Mouse (Mus musculus) mouse trophoblast stem cell (cell line): ENCODE measurements around the gene Itgb5.

Experiments used
- in situ Hi-C, 2 experiments: fragments of 300-500 bp; cut with MseI, MboI; formaldehyde crosslinking; loops; 2 replicates in 1 of 2; 3 replicates in 1 of 2; pipeline ENCODE4 v1.15.1; 2025

Gene Itgb5

DNA sequence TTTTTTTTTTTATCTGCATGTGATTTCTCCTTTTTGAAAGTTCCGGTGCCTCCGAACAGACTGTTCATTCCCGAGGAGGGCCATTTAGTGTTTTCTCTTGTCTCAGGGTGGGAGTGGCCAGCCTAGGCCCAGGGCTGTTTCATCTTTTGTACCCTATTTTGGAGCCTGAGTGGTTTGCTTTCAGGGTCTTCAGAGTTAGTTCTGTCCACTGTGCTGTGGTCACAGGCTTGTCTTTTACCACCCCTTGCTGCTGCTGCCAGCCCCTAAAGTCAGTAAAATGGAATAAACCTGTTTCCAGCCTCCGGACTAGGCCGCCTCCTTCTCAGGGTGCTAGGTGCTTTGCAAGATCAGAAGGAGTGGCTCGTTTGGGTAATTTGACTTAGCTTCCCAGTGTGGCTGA is 2.6 kb downstream of the Itgb5 start:
- in situ Hi-C loops, result no loop called here

DNA sequence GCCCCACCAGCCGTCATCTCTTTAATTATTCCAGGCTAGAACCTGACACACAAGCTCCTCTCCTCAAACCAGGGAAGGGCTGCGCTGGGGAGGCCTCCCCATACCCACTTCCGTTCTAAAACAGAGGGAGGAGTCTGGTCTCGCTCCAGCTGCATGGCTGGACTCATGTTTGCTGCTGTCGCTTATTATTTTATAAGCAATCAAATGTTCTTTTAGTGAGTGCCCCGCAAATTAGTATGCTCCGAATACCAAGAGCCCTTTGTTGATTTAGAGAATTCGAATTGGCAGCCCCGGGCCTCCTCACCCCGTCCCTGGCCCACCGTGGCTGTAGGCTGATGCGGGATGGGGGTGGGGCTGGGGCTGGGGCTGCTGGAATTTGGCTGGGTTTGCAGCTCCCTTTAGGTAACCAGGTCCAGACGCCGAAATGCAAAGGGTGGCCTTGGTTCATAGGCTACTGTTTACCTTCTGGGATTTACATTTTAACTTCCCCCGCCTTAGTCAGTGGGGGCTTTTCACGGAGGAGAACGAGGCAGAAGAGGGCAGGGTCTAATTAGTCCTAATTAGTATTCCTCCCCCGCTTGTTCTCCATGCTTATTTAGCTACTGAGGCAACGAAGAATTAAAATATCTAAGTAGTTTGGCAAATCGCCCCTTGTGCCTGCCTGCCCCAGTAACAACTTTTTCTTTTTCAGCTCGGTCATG is 3.4 kb downstream of the Itgb5 start:
- in situ Hi-C loops, result no loop called here

DNA sequence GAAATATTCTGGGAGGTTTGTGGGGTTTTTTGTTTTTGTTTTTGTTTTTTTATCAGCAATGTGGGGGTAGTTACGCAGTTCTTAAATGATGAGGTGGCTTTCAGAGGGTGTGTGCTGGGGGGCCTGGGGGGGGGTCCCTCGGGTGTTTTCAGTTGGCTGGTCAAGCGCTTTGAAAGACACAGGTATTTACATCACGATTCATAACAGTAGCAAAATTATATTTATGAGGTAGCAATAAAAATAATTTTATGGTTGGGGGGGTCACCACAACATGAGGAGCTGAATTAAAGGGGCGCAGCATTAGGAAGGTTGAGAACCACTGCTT is 3.9 kb downstream of the Itgb5 start:
- in situ Hi-C loops, result no loop called here

DNA sequence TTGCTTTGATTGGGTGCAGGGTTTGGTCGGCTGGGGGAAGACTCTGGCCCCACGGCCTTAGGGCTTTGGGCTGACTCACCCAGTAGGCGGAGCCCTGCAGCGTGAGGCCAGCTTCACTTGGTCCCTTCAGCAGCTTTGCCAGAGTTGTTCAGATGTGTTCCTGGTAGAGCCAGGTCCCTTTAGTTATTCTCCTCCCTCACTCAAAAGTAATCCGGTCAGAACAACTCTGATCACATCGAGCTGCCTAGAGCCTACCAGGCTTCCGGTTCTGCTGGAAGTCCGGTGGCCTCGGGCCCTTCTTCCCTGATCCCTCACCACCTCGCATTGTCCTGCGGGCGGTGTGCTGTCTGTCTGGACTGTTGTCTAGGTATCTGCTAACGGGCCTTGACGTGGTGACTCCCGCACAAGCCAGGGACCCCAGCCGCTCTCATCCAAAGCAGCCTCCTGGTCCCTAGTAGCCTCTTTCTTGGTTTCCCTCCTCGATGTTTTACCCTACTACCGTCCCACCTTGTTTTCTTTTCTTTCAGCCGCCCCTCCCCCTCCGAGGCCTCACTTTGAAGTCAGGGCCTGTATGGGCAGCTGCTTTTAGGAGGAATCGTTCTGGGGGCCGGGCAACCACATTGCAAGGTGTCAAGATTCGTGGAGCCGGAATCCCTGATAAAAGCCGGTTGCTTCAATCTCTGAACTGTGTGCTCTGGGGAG is 4.5 kb downstream of the Itgb5 start:
- in situ Hi-C loops, result no loop called here

DNA sequence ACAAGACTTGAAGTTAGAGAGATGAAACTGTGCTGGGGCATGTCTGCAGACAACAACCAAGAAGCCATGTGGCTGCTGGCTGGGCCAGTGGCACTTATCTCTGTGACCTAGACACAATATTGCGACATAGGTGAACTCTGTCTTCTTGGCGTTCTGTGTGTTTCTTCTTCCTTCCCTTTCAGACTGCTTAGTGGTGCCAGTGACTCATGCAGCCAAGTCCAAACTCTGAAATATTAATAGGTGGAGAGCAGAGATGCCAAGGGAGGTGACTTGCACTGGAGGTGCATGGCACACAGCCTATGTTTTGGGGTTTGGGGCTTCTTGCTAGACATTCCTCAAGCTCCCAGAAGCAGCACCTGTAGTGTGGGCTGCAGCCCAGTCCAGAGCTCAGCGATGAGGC is 7.2 kb downstream of the Itgb5 start:
- in situ Hi-C loops, result no loop called here

DNA sequence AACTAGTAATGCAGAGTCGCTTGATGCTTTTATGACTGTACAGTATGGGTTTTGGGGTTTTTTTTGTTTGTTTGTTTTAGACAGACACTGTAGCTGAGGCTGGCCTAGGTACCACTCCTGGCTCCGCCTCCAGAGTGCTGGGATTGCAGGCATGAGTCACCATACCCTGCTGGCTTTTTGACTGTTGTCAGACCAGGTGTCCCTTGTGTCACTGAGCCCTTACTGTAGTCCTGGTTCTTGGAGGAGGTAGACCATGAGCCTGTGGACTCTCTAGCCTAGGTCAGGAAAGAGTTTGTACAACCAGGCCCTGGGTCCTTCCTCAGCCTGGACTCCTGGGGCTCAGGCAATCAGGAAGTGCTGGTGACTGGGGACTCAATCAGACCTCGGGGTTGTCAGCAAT is 7.7 kb downstream of the Itgb5 start:
- in situ Hi-C loops, result no loop called here

DNA sequence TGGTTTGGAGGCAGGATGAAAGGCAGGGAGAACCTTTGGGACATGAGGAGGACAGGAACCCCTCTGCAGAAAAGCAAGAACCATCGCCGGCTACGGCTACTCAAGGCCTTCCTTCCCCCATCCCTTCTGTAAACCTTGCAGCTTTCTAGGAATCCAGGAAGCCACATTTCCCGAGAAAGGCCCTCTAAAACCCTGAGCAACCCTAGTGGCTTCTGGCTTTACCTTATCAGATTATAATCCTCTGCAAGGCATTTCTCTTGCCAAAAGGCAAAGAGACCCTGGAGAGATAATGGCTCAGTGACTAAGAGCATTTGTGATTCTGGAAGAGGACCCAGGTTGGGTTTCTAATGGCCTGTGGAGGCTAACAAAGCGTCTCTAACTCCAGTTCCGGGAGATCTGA is 11.2 kb downstream of the Itgb5 start:
- in situ Hi-C loops, result no loop called here

DNA sequence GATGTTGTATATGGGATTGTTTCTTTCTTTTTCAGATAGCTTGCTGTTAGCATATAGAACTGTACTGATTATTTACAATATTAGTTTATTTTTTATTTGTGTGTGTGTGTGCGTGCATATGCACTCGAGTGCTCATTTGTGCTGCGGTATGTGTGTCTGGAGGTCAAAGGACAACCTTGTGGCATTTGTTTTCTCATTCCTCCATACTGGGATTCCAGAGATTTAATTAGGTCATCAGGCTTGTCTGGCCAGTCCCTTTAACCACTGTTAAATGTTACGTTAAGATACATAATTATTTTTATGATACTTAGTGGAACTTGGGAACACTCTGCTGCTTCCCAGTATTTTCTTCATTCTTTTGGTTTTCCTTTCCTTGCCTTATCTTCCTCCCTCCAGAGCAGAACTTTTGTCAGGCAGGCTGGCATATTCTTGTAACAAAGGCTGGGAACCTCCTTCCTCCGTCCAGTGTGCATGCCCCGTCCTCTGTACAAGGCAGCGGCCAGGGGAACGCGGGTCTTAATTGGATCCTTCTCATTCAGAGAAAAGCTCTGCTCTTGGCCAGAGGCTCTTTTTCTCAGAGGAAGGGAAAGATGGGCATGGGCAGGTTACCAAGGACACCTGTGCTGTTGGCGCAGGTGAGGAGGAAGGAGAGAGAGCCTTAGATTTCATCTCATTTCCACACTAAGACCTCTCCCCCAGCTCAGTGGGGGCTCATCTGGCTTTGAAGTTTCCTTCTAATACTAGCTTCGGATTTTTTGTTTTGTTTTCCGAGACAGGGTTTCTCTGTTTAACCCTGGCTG is 12.8 kb downstream of the Itgb5 start:
- in situ Hi-C loops, result no loop called here

DNA sequence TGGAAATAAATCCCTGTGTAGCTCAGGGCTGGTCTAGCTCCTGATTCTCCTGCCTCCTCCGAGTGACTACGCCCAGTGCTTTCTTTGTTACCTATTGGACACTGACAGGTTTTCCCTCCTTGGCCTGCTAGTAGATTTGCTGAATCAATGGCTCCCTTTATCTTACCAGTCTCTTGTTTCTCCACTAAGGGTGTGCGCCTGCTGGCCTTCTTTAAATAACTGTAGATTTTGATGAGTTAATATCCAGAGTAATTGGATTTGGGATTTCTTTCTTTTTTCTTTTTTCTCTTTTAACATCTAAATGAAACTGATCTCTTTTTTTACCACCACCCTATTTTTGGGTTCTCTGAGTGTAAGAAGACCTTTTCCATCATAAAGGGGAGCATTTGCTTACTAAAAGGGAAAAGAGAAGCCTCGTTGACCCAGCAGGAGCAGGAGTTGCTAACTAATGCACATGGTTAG is 14.7 kb downstream of the Itgb5 start:
- in situ Hi-C loops, result no loop called here

DNA sequence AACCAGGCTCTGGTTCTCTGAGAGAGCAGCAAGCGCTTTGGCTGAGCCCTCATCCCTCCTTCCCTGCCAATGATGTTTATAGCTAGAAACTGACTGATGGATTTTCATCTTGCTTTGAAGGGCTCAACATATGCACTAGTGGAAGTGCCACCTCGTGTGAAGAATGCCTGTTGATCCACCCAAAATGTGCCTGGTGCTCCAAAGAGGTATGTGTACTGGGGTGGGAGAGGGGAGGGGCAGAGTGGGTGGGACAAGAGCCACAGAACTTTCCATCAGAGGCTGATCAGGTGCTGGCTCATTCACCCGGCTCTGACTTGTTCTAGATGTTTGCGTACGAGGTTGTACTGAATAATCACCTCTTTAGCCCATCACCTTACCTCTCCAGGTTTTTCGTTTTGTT is 15.4 kb downstream of the Itgb5 start:
- in situ Hi-C loops, result no loop called here

DNA sequence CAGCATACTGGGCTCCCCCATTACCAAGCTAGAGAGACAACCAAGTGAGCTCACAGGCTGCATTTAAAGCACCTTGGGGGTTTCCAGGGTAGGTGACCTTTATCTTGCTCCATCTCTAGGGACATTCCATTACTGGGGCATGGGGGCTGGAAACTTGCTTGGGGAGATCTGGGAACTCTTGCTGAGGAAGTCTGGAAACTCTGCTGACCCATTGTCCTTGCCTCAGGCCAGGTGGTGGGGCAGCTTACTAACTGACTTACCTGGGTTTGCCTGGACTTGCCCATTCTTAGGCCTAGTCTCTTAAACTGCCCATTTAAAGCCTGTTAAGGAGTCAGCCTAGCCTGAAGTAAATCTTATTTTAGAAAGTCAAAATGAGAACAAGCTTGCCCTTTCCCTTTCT is 23.8 kb downstream of the Itgb5 start:
- in situ Hi-C loops, result no loop called here

DNA sequence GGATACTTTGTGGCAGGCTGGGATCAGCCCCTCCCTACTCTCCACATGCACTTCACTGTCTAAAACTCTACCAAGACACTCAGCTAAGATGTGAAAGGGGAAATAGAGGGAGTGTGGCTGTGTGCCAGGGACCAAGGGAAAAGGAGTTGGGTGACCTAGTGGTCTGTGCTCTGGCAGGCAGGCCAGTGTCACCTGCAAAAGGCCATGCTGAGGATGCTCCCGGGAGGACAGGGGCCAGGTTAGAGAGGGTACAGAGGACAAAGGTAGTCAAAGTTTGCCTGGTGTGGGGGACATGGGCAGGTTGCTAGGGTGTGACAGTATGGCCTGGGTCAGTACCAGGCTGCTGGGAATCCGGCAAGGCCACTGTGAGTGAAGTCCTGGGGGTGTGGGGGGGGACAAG is 29.3 kb downstream of the Itgb5 start:
- in situ Hi-C loops, result no loop called here

DNA sequence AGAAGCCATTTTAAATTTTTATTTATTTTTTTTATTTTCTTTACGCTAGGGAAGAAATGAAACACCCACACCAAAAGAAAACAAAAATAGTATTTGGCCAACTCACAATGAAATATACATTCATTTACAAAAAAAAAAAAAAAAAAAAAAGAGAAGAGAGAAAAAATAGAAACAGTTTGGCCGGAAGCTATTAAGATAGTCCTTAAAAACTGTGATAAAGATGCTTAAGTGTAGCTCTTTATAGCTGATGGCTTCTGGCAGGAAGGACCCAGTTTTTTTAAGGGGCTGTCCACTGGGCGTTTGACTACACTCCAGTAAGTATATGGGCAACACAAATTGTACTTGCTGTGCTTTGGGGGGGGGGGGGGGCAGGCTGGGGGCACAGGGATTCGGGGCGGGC is 29.9 kb downstream of the Itgb5 start:
- in situ Hi-C loops, result no loop called here

DNA sequence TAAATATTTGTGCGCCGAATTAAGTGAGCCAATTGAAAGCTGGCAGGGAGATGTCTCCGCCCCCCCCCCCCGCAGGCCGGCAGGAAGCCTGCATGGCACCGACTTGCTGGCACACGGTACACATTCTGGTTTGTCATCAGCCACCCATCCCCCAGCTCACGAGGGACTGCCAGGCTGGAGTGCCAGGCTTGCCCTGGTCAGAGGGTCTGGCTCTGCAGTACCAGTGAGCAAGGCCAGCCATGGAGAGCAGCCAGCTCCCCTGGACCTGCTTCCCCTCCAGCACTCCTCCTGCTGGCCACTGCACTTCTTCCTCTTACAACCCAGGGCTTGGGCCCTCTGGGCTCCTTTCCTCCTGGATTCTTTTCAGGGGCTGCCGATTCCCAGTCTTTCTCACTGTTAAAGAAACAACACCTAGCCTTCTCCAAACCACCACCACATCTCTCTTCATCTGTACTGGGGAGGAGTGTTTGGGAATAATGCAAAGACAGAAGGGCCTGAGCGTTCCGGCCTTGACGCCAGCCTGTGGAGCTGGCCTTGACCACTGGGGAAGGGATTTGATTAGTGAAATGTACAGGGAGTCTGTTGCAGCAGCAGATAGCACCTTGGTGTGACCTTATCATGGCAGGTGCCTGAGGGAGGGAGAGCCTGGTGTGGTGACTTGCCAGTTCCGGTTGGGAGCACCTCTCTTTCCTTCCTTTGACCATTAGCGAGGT is 30.7 kb downstream of the Itgb5 start:
- in situ Hi-C loops, result no loop called here

DNA sequence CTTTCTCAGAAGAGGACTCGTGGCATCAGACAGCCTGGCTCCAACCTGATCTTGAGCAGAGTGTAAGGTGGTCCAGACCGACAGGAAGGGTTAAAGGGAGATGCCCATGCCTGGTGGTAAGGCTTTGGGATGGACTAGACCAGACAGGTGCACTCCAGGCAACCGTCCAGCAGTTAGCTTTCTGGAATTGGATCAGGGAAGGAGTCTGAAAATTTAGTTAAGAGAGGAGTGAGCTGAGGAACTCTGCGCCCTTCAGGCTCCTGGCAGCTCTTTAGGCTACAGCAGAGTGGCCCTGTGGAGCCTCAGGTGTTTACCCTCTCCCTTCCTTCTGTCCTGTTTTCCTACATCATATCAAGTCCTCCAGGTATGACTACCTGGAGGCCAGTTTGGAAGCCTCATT is 32.9 kb downstream of the Itgb5 start:
- in situ Hi-C loops, result no loop called here

DNA sequence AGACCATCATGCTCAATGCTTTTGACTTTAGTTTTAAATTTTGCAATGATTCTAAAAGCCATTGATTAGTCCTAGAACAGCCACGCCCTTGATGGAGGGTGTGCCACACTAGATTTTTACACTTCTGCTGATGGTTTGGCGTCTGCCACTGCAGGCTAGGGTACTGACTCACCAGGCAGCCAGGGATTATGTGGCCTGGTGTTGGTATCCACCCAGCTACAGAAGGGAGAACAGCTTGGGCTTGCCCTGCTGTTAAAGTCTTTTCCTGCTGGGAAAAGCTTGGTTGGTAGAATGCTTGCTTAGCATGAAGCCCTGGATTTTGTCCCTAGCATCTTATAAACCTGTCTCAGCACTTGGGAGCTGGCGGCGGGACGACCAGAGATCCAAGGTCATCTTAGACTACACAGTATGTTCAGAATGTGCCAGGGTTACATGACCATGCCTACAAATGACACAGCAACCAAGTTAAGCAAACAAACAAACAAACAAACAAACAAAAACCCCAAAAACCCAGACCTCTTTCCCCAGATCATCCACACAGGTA is 33.8 kb downstream of the Itgb5 start:
- in situ Hi-C loops, result no loop called here

DNA sequence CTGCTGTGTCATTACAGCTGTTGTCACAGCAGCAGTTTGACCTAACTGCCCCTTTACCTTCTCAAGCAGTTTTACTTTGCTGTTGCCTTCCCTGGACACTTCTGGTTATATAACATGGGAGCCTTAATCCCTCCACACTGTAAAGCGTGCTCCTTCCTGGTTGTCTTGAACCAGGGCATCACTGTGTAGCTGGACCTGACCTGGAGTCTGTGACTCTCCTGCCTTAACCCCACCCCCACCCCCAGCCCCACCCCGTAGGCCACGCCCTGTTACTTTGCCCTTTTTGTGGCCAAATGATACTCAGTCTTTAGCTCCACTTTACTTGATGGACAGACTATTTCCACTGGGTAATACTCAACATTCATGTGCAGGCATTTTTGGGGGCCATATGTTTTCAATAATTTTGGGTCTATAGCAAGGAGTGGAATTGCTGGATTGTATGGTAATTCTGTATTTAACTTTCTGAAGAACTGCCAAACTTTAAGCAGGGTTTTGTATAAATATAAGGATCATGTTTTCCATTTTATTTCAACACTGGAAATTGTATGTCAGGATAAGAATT is 40.8 kb downstream of the Itgb5 start:
- in situ Hi-C loops, result no loop called here

DNA sequence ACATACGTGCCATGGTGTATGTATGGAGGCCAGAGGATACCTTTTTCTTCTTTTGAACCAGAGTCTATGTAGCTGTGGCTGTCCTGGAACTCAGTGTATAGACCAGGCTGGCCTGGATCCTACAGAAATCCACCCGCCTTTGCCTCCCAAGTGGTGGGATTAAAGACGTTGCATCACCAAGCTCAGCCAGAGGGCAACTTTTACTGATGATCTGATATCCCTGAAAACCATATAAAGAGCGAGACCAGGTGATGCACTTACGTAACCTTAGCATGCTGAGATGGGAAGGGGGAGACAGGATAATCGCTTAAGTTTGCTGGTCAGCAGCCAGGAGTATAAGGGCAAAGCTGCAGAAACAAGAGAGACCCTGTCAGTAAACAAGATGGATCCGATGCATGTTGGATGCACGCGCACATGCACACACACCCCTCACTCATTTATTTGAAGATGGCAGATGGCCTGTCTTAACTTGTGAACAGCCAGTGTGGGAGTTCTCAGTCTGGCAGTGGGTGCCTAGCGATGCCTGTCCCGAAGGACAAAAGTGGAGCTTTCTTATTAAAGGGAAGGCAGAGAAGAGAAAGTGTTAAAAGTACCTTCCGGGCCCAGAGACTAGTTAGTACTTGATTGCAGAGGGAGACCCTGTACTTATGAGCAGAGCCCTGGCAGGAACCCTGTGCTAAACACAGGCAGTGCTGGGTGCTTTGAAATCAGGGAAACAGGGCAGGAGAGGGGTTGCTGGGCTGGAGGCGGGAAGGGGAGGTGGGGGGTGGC is 41.7 kb downstream of the Itgb5 start:
- in situ Hi-C loops, result no loop called here

DNA sequence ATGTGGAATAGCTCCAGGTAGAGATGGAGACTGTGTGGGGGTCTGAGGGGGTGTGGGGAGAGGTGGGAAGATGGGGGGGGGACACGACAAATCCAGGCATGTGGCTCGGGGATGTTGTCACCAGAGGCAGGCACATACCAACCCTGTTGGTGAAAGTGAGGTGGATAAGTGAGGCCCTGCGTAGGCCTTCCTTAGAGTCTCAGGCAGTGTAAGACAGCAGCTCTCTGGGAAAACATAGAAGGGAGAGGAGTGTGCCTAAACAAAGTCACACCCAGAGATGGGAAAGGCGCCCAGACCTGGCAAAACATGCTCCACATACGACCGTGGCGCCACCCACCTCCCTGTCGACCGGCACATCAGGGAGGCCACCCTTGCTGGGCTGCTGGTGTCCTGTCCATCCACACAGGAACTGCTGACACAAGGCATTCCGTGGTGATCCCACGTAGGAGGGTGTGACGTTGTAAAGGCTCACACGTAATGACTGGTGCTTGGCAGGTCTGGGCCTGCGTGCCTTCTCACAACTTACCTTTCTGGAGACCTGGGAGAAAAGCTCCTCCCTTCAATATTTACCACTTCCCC is 42.5 kb downstream of the Itgb5 start:
- in situ Hi-C loops, result no loop called here

DNA sequence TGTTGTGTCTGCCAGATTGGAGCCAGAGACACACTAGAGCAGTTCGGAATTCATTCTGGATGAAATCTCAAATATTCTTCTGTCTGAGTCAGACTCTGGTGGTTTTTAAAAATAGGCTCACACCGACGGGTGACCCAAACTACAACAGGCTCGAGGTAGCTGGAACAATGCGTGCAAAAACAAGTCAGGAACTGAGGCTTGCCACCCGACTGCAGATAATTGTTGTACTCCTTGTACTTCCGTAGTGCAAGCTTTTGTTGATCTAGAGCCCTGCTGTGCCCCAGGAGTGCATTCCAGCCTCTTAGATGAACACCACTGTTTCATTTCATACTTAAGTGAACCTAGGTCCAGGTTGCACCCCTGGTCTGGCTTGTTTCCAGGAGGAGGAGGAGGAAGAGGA is 43.8 kb downstream of the Itgb5 start:
- in situ Hi-C loops, result no loop called here
